In genomic region chr6:115318811-115319210, GRCm38 (mm10) we compare ENCODE assay signal across 14 mouse cellular contexts.
"Had no signal": no experiment of that assay in that cellular context is flagged by ENCODE, and none has a peak within 500 bp of the region (broad histone marks: within the 10 kb centered on the region; RNA-seq: fewer than 3 reads in every experiment).

No protein-coding gene starts in this region.

- H3K27me3 ChIP-seq: limb, embryonic 12.5 days; liver, embryonic 13.5 days; midbrain, embryonic 15.5 days; neural tube, embryonic 12.5 days had no signal

- H3K4me3 ChIP-seq: layer of hippocampus, adult 2 months; limb, embryonic 12.5 days; liver, embryonic 13.5 days; megakaryocyte, embryonic 14.5 days; midbrain, embryonic 15.5 days; neural tube, embryonic 12.5 days had no signal

- H3K9me3 ChIP-seq: limb, embryonic 12.5 days; liver, embryonic 13.5 days; megakaryocyte, embryonic 14.5 days; midbrain, embryonic 15.5 days; neural tube, embryonic 12.5 days had no signal

- H3K4me1 ChIP-seq: limb, embryonic 12.5 days; liver, embryonic 13.5 days; midbrain, embryonic 15.5 days; neural tube, embryonic 12.5 days had no signal

- H3K27ac ChIP-seq: layer of hippocampus, adult 2 months; limb, embryonic 12.5 days; liver, embryonic 13.5 days; macrophage; midbrain, embryonic 15.5 days; neural tube, embryonic 12.5 days had no signal

- H3K4me2 ChIP-seq: limb, embryonic 12.5 days; liver, embryonic 13.5 days; midbrain, embryonic 11.5 days; midbrain, embryonic 15.5 days; neural tube, embryonic 12.5 days had no signal

- DNase-seq: kidney, adult 11 months; kidney, postnatal 10 days; kidney, postnatal 4 days; liver; liver, embryonic 13.5 days; liver, postnatal 0 days; thymus, postnatal 36 days had no signal

- ATAC-seq: liver, postnatal 0 days; midbrain, embryonic 15.5 days had no signal

- H3K9ac ChIP-seq: limb, embryonic 12.5 days; liver, embryonic 13.5 days; liver, postnatal 0 days; midbrain, embryonic 15.5 days; neural tube, embryonic 12.5 days had no signal

- H3K36me3 ChIP-seq: limb, embryonic 12.5 days; liver, embryonic 13.5 days; midbrain, embryonic 15.5 days; neural tube, embryonic 12.5 days had no signal
